Mouse (Mus musculus) CH12.LX (cell line): ENCODE measurements around the gene Prkcb. TPM values are rescaled to one million over a fixed set of nuclear protein-coding genes. Genes with fewer than 3 reads are reported as not detected.

Experiments
- DNase-seq: peaks from one replicate; pipeline ENCODE4 v3.0.0-alpha.2; 2013; ENCODE audit errors: extremely low read depth
- H3K27ac ChIP-seq: 2 replicates; pipeline ENCODE4 v1.5.1; 2012; ENCODE audit warnings: low read depth, mild to moderate bottlenecking, control low read depth, moderate library complexity; ENCODE audit not compliant: insufficient read depth
- H3K27me3 ChIP-seq: replicated peaks from 2 replicates; pipeline ENCODE3; 2012; ENCODE audit warnings: inconsistent platforms
- H3K36me3 ChIP-seq, 2 experiments: replicated peaks in 1 of 2; 2 replicates each; pipeline versions ENCODE3 to v1.6.1; 2012; ENCODE audit warnings: inconsistent platforms in 1 of 2, low read length in 1 of 2, mild to moderate bottlenecking in 1 of 2, mixed read lengths in 1 of 2, moderate library complexity in 1 of 2; ENCODE audit not compliant: control insufficient read depth in 1 of 2, insufficient read depth in 1 of 2
- H3K4me1 ChIP-seq, 2 experiments: 2 replicates each; pipeline ENCODE4 v1.6.1; 2012; ENCODE audit warnings: inconsistent platforms in 1 of 2, moderate library complexity in 1 of 2; ENCODE audit not compliant: insufficient read depth in 2 of 2, control insufficient read depth in 1 of 2
- H3K4me2 ChIP-seq: 2 replicates; pipeline ENCODE4 v1.6.1; 2012; ENCODE audit warnings: low read depth, mild to moderate bottlenecking, control low read depth; ENCODE audit not compliant: poor library complexity, insufficient read depth, severe bottlenecking
- H3K4me3 ChIP-seq, 3 experiments: fragments of 150-350 bp in 1 of 3; sonication (generic) in 1 of 3; replicated peaks in 1 of 3; 2 replicates each; pipeline versions ENCODE3 to v1.5.1; 2011 to 2012; ENCODE audit warnings: low read depth in 2 of 3, low read length in 2 of 3, mild to moderate bottlenecking in 2 of 3, moderate library complexity in 2 of 3, control low read depth in 1 of 3, improper control_type of control experiment in 1 of 3, inconsistent platforms in 1 of 3, mixed read lengths in 1 of 3; ENCODE audit not compliant: poor library complexity in 1 of 3
- H3K79me2 ChIP-seq: replicated peaks from 2 replicates; pipeline ENCODE4 v1.6.1; 2012; ENCODE audit warnings: mild to moderate bottlenecking, moderate library complexity; ENCODE audit not compliant: control insufficient read depth, poor library complexity, insufficient read depth, severe bottlenecking; ENCODE audit errors: extremely low read depth
- H3K9ac ChIP-seq: 2 replicates; pipeline ENCODE4 v1.6.1; 2012; ENCODE audit warnings: low read depth, mild to moderate bottlenecking, control low read depth, moderate library complexity; ENCODE audit not compliant: insufficient read depth
- H3K9me3 ChIP-seq: replicated peaks from 2 replicates; pipeline ENCODE3; 2012; ENCODE audit warnings: low read length, inconsistent platforms, mixed read lengths
- CHD1 ChIP-seq: IDR thresholded peaks from 2 replicates; pipeline ENCODE4 v1.6.1; 2012; ENCODE audit warnings: low read depth, low read length, improper control_type of control experiment, inconsistent platforms
- E2F4 ChIP-seq: IDR thresholded peaks from 2 replicates; pipeline ENCODE4 v1.6.1; 2011; ENCODE audit warnings: low read depth, low read length, improper control_type of control experiment; ENCODE audit not compliant: insufficient replicate concordance
- IRF4 ChIP-seq: IDR thresholded peaks from 2 replicates; pipeline ENCODE4 v1.6.1; 2014; ENCODE audit warnings: low read depth, mild to moderate bottlenecking, inconsistent platforms, low read length, improper control_type of control experiment
- JUND ChIP-seq: conservative IDR thresholded peaks from 2 replicates; pipeline ENCODE4 v1.6.1; 2011; ENCODE audit warnings: low read depth, low read length, improper control_type of control experiment
- MEF2A ChIP-seq: IDR thresholded peaks from 2 replicates; pipeline ENCODE4 v1.6.1; 2014; ENCODE audit warnings: low read depth, mild to moderate bottlenecking, inconsistent platforms, low read length, improper control_type of control experiment, borderline replicate concordance
- NELFE ChIP-seq: IDR thresholded peaks from 2 replicates; pipeline ENCODE4 v1.6.1; 2011; ENCODE audit warnings: low read depth, low read length, improper control_type of control experiment
- PAX5 ChIP-seq: IDR thresholded peaks from 2 replicates; pipeline ENCODE4 v1.6.1; 2012; ENCODE audit warnings: low read length, inconsistent platforms, mixed read lengths
- POLR2AphosphoS2 ChIP-seq: IDR thresholded peaks from 2 replicates; pipeline ENCODE4 v1.6.1; 2011; ENCODE audit warnings: low read depth, low read length, improper control_type of control experiment
- RAD21 ChIP-seq: IDR thresholded peaks from 2 replicates; pipeline ENCODE4 v1.6.1; 2011; ENCODE audit warnings: low read depth, mild to moderate bottlenecking, low read length, improper control_type of control experiment, moderate library complexity
- RCOR1 ChIP-seq: conservative IDR thresholded peaks from 2 replicates; pipeline ENCODE4 v1.6.1; 2012; ENCODE audit warnings: low read depth, mild to moderate bottlenecking, inconsistent platforms, low read length, improper control_type of control experiment
- SIN3A ChIP-seq: IDR thresholded peaks from 2 replicates; pipeline ENCODE4 v1.6.1; 2012; ENCODE audit warnings: low read length, improper control_type of control experiment, inconsistent platforms
- ZC3H11A ChIP-seq: IDR thresholded peaks from 2 replicates; pipeline ENCODE4 v1.6.1; 2012; ENCODE audit warnings: low read depth, mild to moderate bottlenecking, inconsistent platforms, low read length, improper control_type of control experiment
- ZKSCAN1 ChIP-seq: IDR thresholded peaks from 2 replicates; pipeline ENCODE4 v1.6.1; 2012; ENCODE audit warnings: low read depth, inconsistent platforms, low read length, improper control_type of control experiment, borderline replicate concordance
- dilution Hi-C: fragments of 300-500 bp; cut with MboI; formaldehyde crosslinking; loops from 2 replicates; pipeline ENCODE4 v1.14.3; 2020; ENCODE audit warnings: low sequenced_read_pairs; ENCODE audit not compliant: extremely low pct_unique_long_range_greater_than_20kb, extremely low pct_ligation_motif_present
- in situ Hi-C: fragments of 300-500 bp; cut with MboI; formaldehyde crosslinking; loops from 3 replicates; pipeline ENCODE4 v1.14.3; 2019; ENCODE audit warnings: low sequenced_read_pairs, low pct_ligation_motif_present, low pct_unique_long_range_greater_than_20kb, mixed read lengths
- polyA plus RNA-seq: library from polyadenylated mRNA; unstranded; fragments of >175 nt; gene quantifications from 2 replicates; pipeline ENCODE4 v1.2.1, GENCODE M21; 2012; ENCODE audit warnings: low read depth; ENCODE audit not compliant: insufficient read length
- total RNA-seq, 2 experiments: library from RNA; depleted of rRNA; stranded (reverse); fragments of 300-350 nt in 1 of 2; fragments of >200 nt in 1 of 2; gene quantifications; 2 replicates each; pipeline ENCODE4 v1.2.3; 2012 to 2014

The Prkcb gene
- total and polyA plus RNA-seq, 3 experiments, result 323 to 463 (median 337) TPM

DNA sequence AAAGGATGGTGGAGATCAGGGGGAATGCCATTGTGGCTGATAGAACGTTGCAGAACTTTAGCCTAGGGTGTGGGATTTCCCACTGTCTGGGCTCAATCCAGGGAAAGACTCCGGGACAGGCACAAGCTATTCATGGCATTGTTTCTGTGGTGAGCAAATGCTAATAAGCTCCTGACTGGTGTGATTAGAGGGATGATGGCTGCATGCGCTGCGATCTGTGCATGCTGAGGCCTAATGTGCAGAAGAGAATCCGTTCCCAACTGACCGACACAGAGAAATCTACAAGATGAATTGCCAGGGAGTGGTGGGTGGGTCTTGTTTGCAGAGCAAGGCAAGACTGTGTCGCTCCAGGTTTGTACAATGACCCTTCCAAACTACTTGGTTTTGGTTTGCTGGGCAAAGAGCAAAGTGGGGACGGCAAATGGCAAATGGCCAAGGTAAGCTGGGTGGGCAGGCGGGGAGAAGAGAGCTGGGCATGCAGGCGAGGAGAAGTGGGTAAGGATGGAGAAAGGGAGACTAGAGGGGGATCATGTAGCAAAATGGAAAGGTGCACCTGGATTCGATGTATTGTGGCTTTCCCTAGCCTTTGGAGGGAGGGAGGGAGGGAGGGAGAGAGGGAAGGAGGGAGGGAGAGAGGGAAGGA, 199.5 kb downstream of the Prkcb start:
- dilution Hi-C loops, result no loop called here
- no peak for DNase-seq
- H3K27ac ChIP-seq, result no peak overlapping the region
- no peaks in the 10 kb centered on the region for H3K79me2 ChIP-seq
- no peak overlapping the region for H3K9ac ChIP-seq
- H3K4me3 ChIP-seq, result no peak overlapping the region
- no peaks in the 10 kb centered on the region for H3K27me3 ChIP-seq
- H3K9me3 ChIP-seq, result no peaks in the 10 kb centered on the region
- TF ChIP-seq MEF2A, result no peak
- no peak for TF ChIP-seq ZC3H11A
- TF ChIP-seq IRF4, result no peak
- TF ChIP-seq, all 38 proteins: peak for 0
- peaks cover 64 to 94% of the 10 kb centered on the region in 2 experiments for H3K36me3 ChIP-seq
- in situ Hi-C loops, result no loop called here
- H3K4me1 ChIP-seq, result no peaks in the 10 kb centered on the region
- H3K4me2 ChIP-seq, result no peak overlapping the region

DNA sequence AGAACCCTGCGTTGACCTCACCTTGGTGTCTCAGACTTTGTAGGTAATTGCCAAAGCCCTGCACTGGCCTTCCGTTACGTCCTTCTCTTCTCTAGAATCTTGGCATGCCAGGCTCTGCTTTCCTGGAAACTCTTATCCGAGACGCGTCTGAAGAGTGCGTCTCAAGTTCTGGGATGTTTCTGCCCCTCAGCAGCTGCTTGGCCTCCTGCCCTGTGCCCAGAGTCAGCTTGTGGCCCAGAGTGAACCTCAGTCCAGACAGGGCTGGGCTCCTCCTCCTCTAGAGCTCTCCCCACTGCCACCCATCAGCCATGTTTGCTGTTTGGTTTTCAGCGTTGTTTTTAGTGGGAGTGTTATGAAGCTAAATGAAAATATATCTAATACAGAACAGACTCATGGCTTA, 203.5 kb downstream of the Prkcb start:
- in situ Hi-C loops (no loop called here), dilution Hi-C loops (no loop called here)
- H3K4me3 ChIP-seq, result no peak overlapping the region
- no peak overlapping the region for H3K27ac ChIP-seq
- no peaks in the 10 kb centered on the region for H3K27me3 ChIP-seq
- no peak overlapping the region for H3K9ac ChIP-seq
- H3K4me2 ChIP-seq, result no peak overlapping the region
- no peak for DNase-seq
- H3K9me3 ChIP-seq, result no peaks in the 10 kb centered on the region
- no peak for TF ChIP-seq E2F4
- no peak for TF ChIP-seq RAD21
- no peak for TF ChIP-seq JUND
- TF ChIP-seq ZKSCAN1, result no peak
- no peak for TF ChIP-seq SIN3A
- TF ChIP-seq PAX5, result no peak
- TF ChIP-seq NELFE, result no peak
- H3K79me2 ChIP-seq, result no peaks in the 10 kb centered on the region
- H3K4me1 ChIP-seq, result no peaks in the 10 kb centered on the region
- peaks cover 60 to 88% of the 10 kb centered on the region in 2 experiments for H3K36me3 ChIP-seq

DNA sequence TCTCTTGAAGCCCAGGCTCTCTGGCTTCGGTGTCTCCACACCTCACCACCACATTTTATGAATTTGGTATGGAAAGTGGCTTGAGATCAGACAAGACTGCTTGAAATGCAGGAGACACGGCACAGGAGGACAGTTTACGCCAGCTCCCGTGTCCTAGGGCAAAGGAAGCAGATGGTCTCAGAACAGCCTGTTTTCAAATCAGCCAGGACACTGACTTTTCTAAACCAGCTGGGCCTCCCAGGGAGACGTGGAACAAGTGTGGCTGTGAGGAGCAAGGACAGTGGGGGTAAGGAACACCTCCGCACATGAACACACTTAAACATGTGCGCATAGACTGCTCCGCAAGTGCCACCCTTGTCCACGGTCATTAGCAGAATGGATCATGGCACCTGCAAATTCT, 204.4 kb downstream of the Prkcb start:
- in situ Hi-C loops, result no loop called here
- Histone ChIP-seq H3K4me1 (no peaks in the 10 kb centered on the region), H3K79me2 (no peaks in the 10 kb centered on the region), H3K9me3 (no peaks in the 10 kb centered on the region), H3K9ac (no peak overlapping the region), H3K4me2 (no peak overlapping the region), H3K27ac (no peak overlapping the region), H3K36me3 (peaks cover 57 to 88% of the 10 kb centered on the region in 2 experiments), H3K4me3 (no peak overlapping the region), H3K27me3 (no peaks in the 10 kb centered on the region)
- DNase-seq, result no peak
- TF ChIP-seq POLR2AphosphoS2, result no peak
- no peak for TF ChIP-seq JUND
- no peak for TF ChIP-seq RCOR1
- TF ChIP-seq CHD1, result no peak
- dilution Hi-C loops, result no loop called here
